Mouse (Mus musculus): ENCODE results near the gene Il18bp.

GRCm38 (mm10) chr7:101971721-101972120 lies 46.8 kb downstream of the Il18bp start:
- TF ChIP-seq CTCF (conservative IDR thresholded peaks at IDR 0.05; ENCODE audit: low read length) (no peak), NANOG (IDR thresholded peaks at IDR 0.05; ENCODE audit: borderline replicate concordance, low read length) (no peak)

Measured in E14TG2a.4 (cell line).